Mouse (Mus musculus): Measurements from ENCODE around the gene Olfr733. TPM values are rescaled to one million over a fixed set of nuclear protein-coding genes. Genes with fewer than 3 reads are reported as not detected.

Olfr733 gene
- not detected for total RNA-seq (2021)

GRCm38 (mm10) chr14:50301422-50301821 is at the start of gene Olfr733:
TSS of gene Olfr733 (minus strand) at chr14:50301522.
- no peak for DNase-seq

DNA sequence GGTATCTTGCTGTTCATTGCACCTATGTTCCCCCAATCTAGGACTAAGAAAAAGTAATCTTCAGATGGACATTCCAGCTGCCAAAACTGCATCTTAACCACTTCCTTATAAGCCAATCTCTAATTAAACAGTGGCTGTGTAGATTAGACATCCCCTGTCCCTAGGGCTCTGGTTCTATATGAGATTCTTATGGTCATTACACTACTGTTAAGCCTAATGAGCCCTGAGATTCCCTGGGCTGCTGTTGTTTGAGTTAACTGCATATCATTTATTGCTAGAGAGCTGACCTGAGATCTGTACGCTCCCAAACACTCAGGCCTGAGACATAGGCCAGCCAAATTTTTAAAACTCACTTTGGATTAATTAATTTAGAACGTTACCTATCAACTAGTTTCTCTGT is 47.5 kb upstream of the Olfr733 start, which contains the start of gene Olfr735:
Olfr735 (minus strand) TSS at position 77 of the 400 bp plus-strand sequence.
- DNase-seq: no peak

DNA sequence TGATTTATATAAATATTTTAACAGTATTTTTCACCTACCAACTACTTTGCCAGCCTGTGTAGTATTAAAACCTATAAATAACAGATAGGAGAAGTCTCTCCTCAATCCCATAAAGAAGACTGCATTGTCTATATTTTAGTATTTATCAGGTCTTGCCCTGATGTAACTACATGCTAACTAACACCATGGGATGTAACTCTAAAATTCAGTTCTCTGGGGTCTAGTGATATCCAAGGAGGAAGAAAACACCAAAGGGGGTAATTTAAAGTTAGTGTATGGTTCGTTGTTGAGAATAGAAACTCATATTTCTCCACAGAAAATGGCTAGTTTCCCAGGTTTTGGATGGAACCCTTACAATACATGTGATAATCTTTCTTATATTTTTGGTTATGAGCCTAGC is 25.3 kb upstream of the Olfr733 start, which contains the start of gene Olfr734:
Olfr734 (minus strand) TSS at position 101 of the 400 bp plus-strand sequence.
- no peak for DNase-seq

DNA sequence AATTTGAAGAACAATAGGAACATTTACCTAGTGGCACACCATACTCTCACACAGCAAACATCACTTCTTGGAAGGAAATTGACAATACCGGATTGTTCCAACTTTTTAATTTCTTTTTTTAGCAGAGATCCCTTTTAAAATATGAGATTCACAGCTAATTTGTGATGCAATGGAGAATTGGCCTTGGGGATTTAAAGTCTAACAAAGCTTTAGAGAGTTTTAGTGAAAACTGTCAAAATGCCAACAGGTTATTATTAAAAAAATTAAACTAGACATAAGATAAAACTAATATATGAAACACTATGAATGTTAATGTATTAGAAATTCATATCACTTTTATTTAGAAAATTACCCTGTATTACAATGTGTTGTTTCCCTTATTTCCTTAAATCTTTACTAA is 17.2 kb downstream of the Olfr733 start, which contains the start of gene Olfr732:
Olfr732 (minus strand) TSS at position 101 of the 400 bp plus-strand sequence.
- DNase-seq: no peak

Other genes with a start within 250 kb of the Olfr733 start
- gene Olfr726, start 210.6 kb downstream of the Olfr733 start, total RNA-seq (2021): not detected
- gene Olfr727, start 178.3 kb downstream of the Olfr733 start, total RNA-seq (2021): not detected
- gene Olfr728, start 158.8 kb downstream of the Olfr733 start, total RNA-seq (2021): not detected
- gene Olfr729, start 148.6 kb downstream of the Olfr733 start, total RNA-seq (2021): not detected
- not detected for gene Olfr730, start 113.3 kb downstream of the Olfr733 start, total RNA-seq (2021)
- not detected for gene Olfr731, start 59.7 kb downstream of the Olfr733 start, total RNA-seq (2021)
- gene Olfr732, start 17.3 kb downstream of the Olfr733 start, total RNA-seq (2021): not detected
- gene Olfr734, start 25.2 kb upstream of the Olfr733 start, total RNA-seq (2021): not detected
- not detected for gene Olfr735, start 47.4 kb upstream of the Olfr733 start, total RNA-seq (2021)
- gene Tlr11, start 56.4 kb upstream of the Olfr733 start, total RNA-seq (2021): not detected
- not detected for gene Olfr736, start 79.6 kb upstream of the Olfr733 start, total RNA-seq (2021)
- gene Olfr738, start 106.0 kb upstream of the Olfr733 start, total RNA-seq (2021): not detected
- gene Olfr739, start 117.1 kb upstream of the Olfr733 start, total RNA-seq (2021): not detected
- not detected for gene Olfr740, start 144.0 kb upstream of the Olfr733 start, total RNA-seq (2021)
- not detected for gene Olfr741, start 171.2 kb upstream of the Olfr733 start, total RNA-seq (2021)
- gene Olfr742, start 202.1 kb upstream of the Olfr733 start, total RNA-seq (2021): not detected
- not detected for gene Olfr743, start 220.3 kb upstream of the Olfr733 start, total RNA-seq (2021)

All from layer of hippocampus, postnatal 36 days (tissue).